Comparison of ENCODE assay signal across 8 mouse cellular contexts in the genomic region with DNA sequence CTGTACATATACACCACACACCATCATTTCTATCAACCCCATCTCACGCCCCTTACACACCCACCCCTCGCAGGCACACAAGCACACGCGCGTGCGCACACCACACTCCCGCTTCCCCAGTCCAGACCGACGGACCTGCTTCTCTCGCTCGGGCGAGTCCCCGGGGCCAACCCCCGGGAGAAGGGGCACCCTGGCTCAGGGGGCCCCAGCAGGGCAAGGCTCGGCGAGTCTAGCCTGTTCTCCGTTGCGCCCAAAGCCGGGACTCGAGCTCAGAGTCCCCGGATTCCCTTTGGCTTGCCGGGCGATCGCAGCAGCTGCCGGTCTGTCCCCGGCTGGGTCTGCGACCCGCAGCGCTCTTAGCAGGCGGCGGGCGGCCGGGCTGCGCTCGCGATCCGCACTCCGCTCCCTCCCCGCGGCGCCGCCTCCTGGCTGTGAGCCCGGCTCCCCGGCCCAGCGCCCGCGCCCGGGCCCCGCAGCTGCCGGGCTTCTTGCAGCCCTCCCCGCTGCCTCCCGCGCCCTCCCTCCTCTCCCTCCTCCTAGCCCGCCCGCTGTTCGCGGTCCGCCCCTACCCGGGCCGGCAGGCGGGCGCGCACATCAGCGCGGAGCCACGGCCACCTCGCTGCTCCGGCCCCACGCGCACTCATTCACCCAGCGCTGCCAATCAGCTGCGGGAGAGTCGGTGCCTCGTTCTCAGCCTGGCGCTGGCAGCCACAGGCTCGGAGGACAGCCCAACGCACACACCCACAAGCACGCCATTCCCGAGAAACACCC. TPM values are rescaled to one million over a fixed set of nuclear protein-coding genes. Genes with fewer than 3 reads are reported as not detected.
A peak's percentile ranks its signal among the peaks of the same experiment; 100 is the strongest.
DNase-seq lines count a peak whose midpoint lies in the region; ATAC-seq and TF ChIP-seq lines count a peak whose summit lies in the region.

A gene (minus strand): TSS at position 697 of the 771 bp plus-strand sequence.

- POLR2A ChIA-PET in Patski (lab: Charles Lee), result interaction anchor here (1.1 kb wide), 1 partner anchor 27 kb away, joined by 3 read pairs; no protein-coding TSS in a partner anchor

- TF ChIP-seq CTCF in Patski (IDR thresholded peaks at IDR 0.05), result no peak

- H3K4me2 ChIP-seq in hindbrain, embryonic 11.5 days (replicated peaks; ENCODE audit: low read depth, low read length), result peak within 1 kb of the TSS; percentile 92
- peak within 1 kb of the TSS; percentile 97 for H3K4me2 ChIP-seq in lung, embryonic 16.5 days (ENCODE audit: low read depth, low read length)

- H3K27me3 ChIP-seq in Patski, result peaks cover 4% of the 10 kb centered on the region
- H3K27me3 ChIP-seq in hindbrain, embryonic 11.5 days (ENCODE audit: control insufficient read depth, insufficient read depth, low read length), result peaks cover 11% of the 10 kb centered on the region
- H3K27me3 ChIP-seq in lung, embryonic 16.5 days (ENCODE audit: control insufficient read depth, insufficient read depth, low read depth, low read length), result peaks cover 54% of the 10 kb centered on the region

- in situ Hi-C loops in Patski (cut with MboI; ENCODE audit: low pct_unique_long_range_greater_than_20kb), result no loop called here

- no peak for DNase-seq in Patski (ENCODE audit: low read depth, low spot score)
- peak; percentile 52 for DNase-seq in cerebellum, adult 8-10 months
- DNase-seq in frontal cortex, postnatal 10 days (ENCODE audit: low spot score in 2 of 2), result peak; percentile 57 to 73
- DNase-seq in hindbrain, embryonic 11.5 days (ENCODE audit: low spot score), result peak; percentile 75
- peak; percentile 69 to 76 for DNase-seq in layer of hippocampus, postnatal 10 days (ENCODE audit: low spot score in 2 of 2)
- DNase-seq in retina, postnatal 1 day, result peak; percentile 88
- DNase-seq in adipocyte (ENCODE audit: low spot score), result no peak

- CTCF ChIA-PET in Patski (lab: Charles Lee), result no interaction called here

- H3K4me3 ChIP-seq in hindbrain, embryonic 11.5 days (ENCODE audit: low read depth, low read length), result peak within 1 kb of the TSS; percentile 59
- H3K4me3 ChIP-seq in lung, embryonic 16.5 days (ENCODE audit: low read length), result peak within 1 kb of the TSS; percentile 63

- 1% methylated on average over 72 of the region's 79 CpGs for WGBS in hindbrain, embryonic 11.5 days
- WGBS in lung, embryonic 16.5 days, result 1% methylated on average over 65 of the region's 79 CpGs

- ATAC-seq in Patski, result peak; percentile 19
- peak; percentile 81 for ATAC-seq in hindbrain, embryonic 11.5 days (ENCODE audit: low FRiP score)
- peak; percentile 85 for ATAC-seq in lung, embryonic 16.5 days (ENCODE audit: low read depth)

- H3K9me3 ChIP-seq in hindbrain, embryonic 11.5 days (ENCODE audit: control insufficient read depth, low read length), result no peaks in the 10 kb centered on the region
- no peaks in the 10 kb centered on the region for H3K9me3 ChIP-seq in lung, embryonic 16.5 days (ENCODE audit: control insufficient read depth, low read length)

- peak within 1 kb of the TSS; percentile 67 for H3K9ac ChIP-seq in hindbrain, embryonic 11.5 days (ENCODE audit: low read depth, low read length)
- peak within 1 kb of the TSS; percentile 67 for H3K9ac ChIP-seq in lung, embryonic 16.5 days (ENCODE audit: low read length)

- no peaks in the 10 kb centered on the region for H3K36me3 ChIP-seq in hindbrain, embryonic 11.5 days (ENCODE audit: control insufficient read depth, insufficient read depth, low read length)
- H3K36me3 ChIP-seq in lung, embryonic 16.5 days (ENCODE audit: control insufficient read depth, insufficient read depth, low read length), result no peaks in the 10 kb centered on the region

- H3K4me1 ChIP-seq in hindbrain, embryonic 11.5 days (replicated peaks; ENCODE audit: control insufficient read depth, insufficient read depth, low read length), result peaks cover 7% of the 10 kb centered on the region; the same call in 1 of the 2 replicates
- H3K4me1 ChIP-seq in lung, embryonic 16.5 days (replicated peaks; ENCODE audit: control insufficient read depth, insufficient read depth, low read length), result no peaks in the 10 kb centered on the region; the same call in 1 of the 2 replicates

- H3K27ac ChIP-seq in hindbrain, embryonic 11.5 days (ENCODE audit: low read depth, low read length), result peak within 1 kb of the TSS; percentile 67
- no peak within 1 kb of the TSS for H3K27ac ChIP-seq in lung, embryonic 16.5 days (ENCODE audit: low read length)

RNA-seq across cellular contexts. Expression of the gene that starts here (rescaled TPM):
- polyA plus RNA-seq in Patski (2021), result 0.06 TPM
- polyA plus RNA-seq in hindbrain, embryonic 11.5 days (2014; fragmentation: Nextera tagmentation; extraction: Ambion mirVana), result 0.60 and 1.7 TPM in 2 replicates
- total RNA-seq in layer of hippocampus, postnatal 10 days (2021), result 10 to 100 TPM in 1 of 2 experiments, 1 to 10 TPM in 1; 8.1 to 10.3 TPM
- 0.28 and 0.30 TPM in 2 replicates for polyA plus RNA-seq in lung, embryonic 16.5 days (2015; fragmentation: Nextera tagmentation; extraction: Ambion mirVana)

Comparison
In these comparisons a context has a peak if more than half of its experiments do, and no peak if none do; other contexts are left out.
1. Peak in ATAC-seq in Patski; RNA of the gene not detected or under 1 TPM.
2. Peak in ATAC-seq, H3K4me3 ChIP-seq, H3K9ac ChIP-seq and H3K4me2 ChIP-seq in lung, embryonic 16.5 days; RNA of the gene not detected or under 1 TPM.
3. ATAC-seq: peak in every context shown above with its lines; median percentile 85 in lung, embryonic 16.5 days; 81 in hindbrain, embryonic 11.5 days; 19 in Patski.
4. DNase-seq: peak in cerebellum, adult 8-10 months (single experiment), frontal cortex, postnatal 10 days (2 of 2), hindbrain, embryonic 11.5 days (single experiment), layer of hippocampus, postnatal 10 days (2 of 2) and retina, postnatal 1 day (single experiment); none in Patski (single experiment) and adipocyte (single experiment).